Mouse (Mus musculus) C2C12 (cell line): ENCODE results near the gene Alg1.

ENCODE experiments used
- CTCF ChIP-seq: IDR thresholded peaks from one replicate; pipeline ENCODE4 v1.5.1; 2011; ENCODE audit not compliant: control insufficient read depth, insufficient read depth, insufficient read length
- MAX ChIP-seq: IDR thresholded peaks from one replicate; pipeline ENCODE4 v1.6.1; 2011; ENCODE audit warnings: mild to moderate bottlenecking, control low read depth
- MYOG ChIP-seq: IDR thresholded peaks from one replicate; pipeline ENCODE4 v1.6.1; 2011; ENCODE audit not compliant: control insufficient read depth, insufficient read length; ENCODE audit errors: extremely low read depth
- USF1 ChIP-seq: IDR thresholded peaks from one replicate; pipeline ENCODE4 v1.6.1; 2011; ENCODE audit warnings: low read depth, mild to moderate bottlenecking, control low read depth, moderate library complexity

DNA sequence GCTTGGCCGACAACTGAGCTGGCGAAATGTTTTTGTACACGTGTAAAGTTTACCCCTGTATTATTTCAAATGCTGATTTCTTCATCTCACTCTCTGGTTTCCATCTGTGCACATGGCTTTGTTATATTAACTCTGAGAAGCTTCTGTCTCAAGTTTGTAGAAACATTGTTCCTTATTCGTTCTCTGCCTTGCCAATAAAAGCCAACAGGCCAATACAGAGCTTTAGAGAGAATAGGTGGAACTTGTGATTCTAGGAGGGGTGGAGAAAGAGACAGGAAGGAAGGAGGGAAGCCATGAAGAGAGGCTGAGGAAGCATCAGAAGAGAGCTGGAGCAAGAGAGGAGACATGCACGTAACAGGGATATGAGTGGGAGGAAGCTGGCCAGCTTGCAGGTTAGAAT, 27.4 kb upstream of the Alg1 start:
- TF ChIP-seq MAX (no peak), CTCF (no peak), USF1 (no peak), MYOG (no peak)
